Mouse (Mus musculus) kidney, postnatal 14 days (tissue): ENCODE data around the gene Nudt6.
A peak's percentile ranks its signal among the peaks of the same experiment; 100 is the strongest.

Source experiments
- DNase-seq: peaks from one replicate; pipeline ENCODE4 v3.0.0; 2022; ENCODE audit warnings: mixed read lengths

The Nudt6 gene

GRCm38 (mm10) chr3:37381457-37381856, 38.6 kb downstream of the Nudt6 start:
- DNase-seq: no peak

GRCm38 (mm10) chr3:37379930-37380881, 39.8 kb downstream of the Nudt6 start:
- no peak for DNase-seq

- no peak for DNase-seq
These were observed 40.8 kb downstream of the Nudt6 start for GRCm38 (mm10) chr3:37379201-37379600.

- DNase-seq: peak; percentile 31
These were observed 41.6 kb downstream of the Nudt6 start for GRCm38 (mm10) chr3:37378412-37378811.

GRCm38 (mm10) chr3:37377926-37378325, 42.1 kb downstream of the Nudt6 start:
- no peak for DNase-seq

- peak; percentile 56 for DNase-seq
These were observed 46.3 kb downstream of the Nudt6 start for GRCm38 (mm10) chr3:37373712-37374111.

- DNase-seq: no peak
These were observed 49.6 kb downstream of the Nudt6 start for GRCm38 (mm10) chr3:37370407-37370806.

- no peak for DNase-seq
These were observed 53.5 kb downstream of the Nudt6 start for GRCm38 (mm10) chr3:37366381-37367053.

GRCm38 (mm10) chr3:37365976-37366375, 54.0 kb downstream of the Nudt6 start:
- no peak for DNase-seq

- DNase-seq: no peak
These were observed 54.9 kb downstream of the Nudt6 start for GRCm38 (mm10) chr3:37365144-37365543.

- DNase-seq: no peak
These were observed 59.3 kb downstream of the Nudt6 start for GRCm38 (mm10) chr3:37360729-37361128.
